Mouse (Mus musculus) thymus, adult 2 months (tissue): ENCODE data around the gene Supt16. TPM values are rescaled to one million over a fixed set of nuclear protein-coding genes. Genes with fewer than 3 reads are reported as not detected.

Source experiments
- DNase-seq: peaks from one replicate; pipeline ENCODE4 v3.0.0; 2021
- H3K27ac ChIP-seq: fragments of 200-500 bp; 2 replicates; pipeline ENCODE4 v1.5.1; 2012; ENCODE audit warnings: low read length, control low read depth; ENCODE audit not compliant: control insufficient read depth, insufficient read depth
- H3K27me3 ChIP-seq: fragments of 200-500 bp; 2 replicates; pipeline ENCODE4 v1.6.1; 2012; ENCODE audit warnings: mild to moderate bottlenecking, low read length, moderate library complexity, mixed read lengths; ENCODE audit not compliant: control insufficient read depth, insufficient read depth
- H3K36me3 ChIP-seq: fragments of 200-500 bp; 2 replicates; pipeline ENCODE4 v1.6.1; 2012; ENCODE audit warnings: mild to moderate bottlenecking, low read length, moderate library complexity; ENCODE audit not compliant: control insufficient read depth, insufficient read depth
- H3K4me1 ChIP-seq: fragments of 200-500 bp; replicated peaks from 2 replicates; pipeline ENCODE4 v1.6.1; 2012; ENCODE audit warnings: low read length; ENCODE audit not compliant: control insufficient read depth, insufficient read depth
- H3K4me3 ChIP-seq: fragments of 200-500 bp; 2 replicates; pipeline ENCODE4 v1.5.1; 2012; ENCODE audit warnings: mild to moderate bottlenecking, low read length, control low read depth, moderate library complexity; ENCODE audit not compliant: control insufficient read depth, insufficient read depth
- CTCF ChIP-seq: fragments of 200-500 bp; IDR thresholded peaks from 2 replicates; pipeline ENCODE4 v1.5.1; 2012; ENCODE audit warnings: mild to moderate bottlenecking, control low read depth, low read length, moderate library complexity, borderline replicate concordance; ENCODE audit not compliant: control insufficient read depth, poor library complexity, insufficient read depth; ENCODE audit errors: extremely low read depth
- POLR2A ChIP-seq: fragments of 200-500 bp; IDR thresholded peaks from 2 replicates; pipeline ENCODE4 v1.6.1; 2012; ENCODE audit warnings: mild to moderate bottlenecking, low read length, control low read depth, moderate library complexity; ENCODE audit not compliant: control insufficient read depth, poor library complexity, insufficient read depth; ENCODE audit errors: extremely low read depth
- WGBS: fragments of 180-500 bp; shearing (Covaris S2); methylation state at CpG from one replicate; pipeline ENCODE4 v1.1.7; 2018; 5-methylcytosine and 5-hydroxymethylcytosine counted together
- polyA plus RNA-seq: library from polyadenylated mRNA; depleted of rRNA; stranded (reverse); fragments of >200 nt; gene quantifications from 2 replicates; pipeline ENCODE4 v1.2.3, GENCODE M21; 2012

Supt16 gene
- polyA plus RNA-seq, 1 experiment = 19.1 TPM

DNA sequence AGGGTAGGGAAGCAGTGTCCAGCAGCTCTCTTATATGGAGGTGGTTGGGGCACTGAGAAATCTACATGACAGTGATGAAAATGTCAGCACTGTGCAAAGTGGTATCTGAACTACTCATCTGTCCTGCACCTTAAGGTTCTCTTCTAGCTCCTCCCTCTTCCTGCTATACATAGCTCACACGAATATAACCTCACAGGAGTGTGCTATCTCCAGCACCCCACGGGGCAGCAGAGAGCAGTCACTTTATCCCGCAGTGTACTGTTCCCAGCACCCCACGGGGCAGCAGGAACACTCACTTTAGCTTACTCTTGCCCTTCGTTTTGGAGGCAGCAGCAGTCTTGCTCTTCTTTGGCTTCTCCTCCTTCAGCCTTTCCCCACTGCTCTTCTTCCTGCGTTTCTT is 35.0 kb upstream of the Supt16 start:
- Histone ChIP-seq H3K27ac (no peak overlapping the region), H3K27me3 (no peaks in the 10 kb centered on the region), H3K36me3 (peaks cover 87% of the 10 kb centered on the region), H3K4me3 (no peak overlapping the region), H3K4me1 (no peaks in the 10 kb centered on the region)
- DNase-seq = no peak
- TF ChIP-seq CTCF (no peak), POLR2A (no peak)
- 89% methylated on average over 6 of the region's 6 CpGs for WGBS

DNA sequence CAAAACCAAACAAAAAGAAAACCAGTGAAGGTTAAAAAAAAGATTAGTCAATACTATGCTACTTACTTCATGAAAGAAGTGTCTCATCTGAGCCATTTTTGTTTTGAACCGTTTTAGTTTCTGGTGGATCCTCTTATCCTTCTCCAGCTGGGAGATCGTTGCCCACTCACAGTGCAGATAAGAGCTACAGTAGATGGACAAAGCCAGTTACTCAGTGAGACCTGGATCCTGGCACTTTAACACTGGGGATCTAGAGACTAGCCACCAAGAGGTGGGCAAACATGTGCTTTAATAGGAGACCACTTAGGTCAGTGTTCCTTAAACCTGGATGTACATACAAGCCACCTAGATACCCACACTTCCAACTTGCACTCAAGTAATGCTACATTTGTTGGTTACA is 28.8 kb upstream of the Supt16 start:
- Histone ChIP-seq H3K36me3 (peaks cover 90% of the 10 kb centered on the region), H3K4me1 (no peaks in the 10 kb centered on the region), H3K27me3 (no peaks in the 10 kb centered on the region), H3K4me3 (no peak overlapping the region), H3K27ac (no peak overlapping the region)
- TF ChIP-seq POLR2A (no peak), CTCF (no peak)
- DNase-seq = no peak
- 96% methylated on average over 2 of the region's 2 CpGs for WGBS

DNA sequence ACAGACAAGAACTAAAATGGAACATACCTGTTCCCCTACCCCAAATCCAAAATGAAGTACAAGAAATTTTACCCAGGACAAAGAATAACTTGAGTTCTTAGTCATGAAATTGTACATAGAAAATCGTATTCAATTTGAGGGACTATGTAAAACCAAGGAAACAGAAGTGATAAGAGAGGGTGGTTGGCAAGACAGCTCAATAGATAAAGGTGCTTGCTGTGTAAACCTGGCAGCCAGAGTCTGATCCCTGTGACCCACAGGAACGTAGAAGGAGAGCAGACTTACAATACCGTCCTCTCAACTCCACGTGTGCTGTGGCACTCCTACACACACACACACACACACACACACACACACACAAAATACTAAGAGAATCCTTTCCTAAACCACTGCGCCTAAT is 20.0 kb upstream of the Supt16 start:
- H3K27me3 ChIP-seq = no peaks in the 10 kb centered on the region
- WGBS = 92% methylated on average over 5 of the region's 5 CpGs
- H3K4me3 ChIP-seq = no peak overlapping the region
- no peaks in the 10 kb centered on the region for H3K4me1 ChIP-seq
- peaks cover 98% of the 10 kb centered on the region for H3K36me3 ChIP-seq
- TF ChIP-seq POLR2A (no peak), CTCF (no peak)
- no peak for DNase-seq
- no peak overlapping the region for H3K27ac ChIP-seq

DNA sequence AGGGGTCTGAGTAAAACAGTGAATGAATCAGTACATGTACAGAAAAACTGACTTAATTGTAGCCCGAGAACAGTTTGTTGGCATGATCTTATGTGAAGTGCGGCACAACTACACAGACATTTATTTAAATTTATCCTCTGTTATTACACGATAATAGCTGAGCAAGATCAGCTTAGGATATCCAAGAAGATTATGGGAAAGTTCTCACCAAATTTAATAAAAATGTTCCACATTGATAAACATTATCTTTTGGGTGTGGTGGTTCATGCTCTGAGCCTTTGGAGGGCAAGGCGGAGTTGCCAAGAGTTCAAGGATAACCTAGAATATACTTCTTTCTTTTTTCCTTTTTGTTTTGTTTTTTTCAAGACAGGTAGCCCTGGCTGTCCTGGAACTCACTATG is 2.2 kb upstream of the Supt16 start:
- H3K27ac ChIP-seq = no peak overlapping the region
- no peak for TF ChIP-seq CTCF
- TF ChIP-seq POLR2A = no peak
- H3K4me1 ChIP-seq = 0 out of 2 replicates have a peak, but pooled peaks cover 2% of the 10 kb centered on the region
- H3K27me3 ChIP-seq = no peaks in the 10 kb centered on the region
- H3K36me3 ChIP-seq = peaks cover 30% of the 10 kb centered on the region
- no peak overlapping the region for H3K4me3 ChIP-seq
- 97% methylated on average over 4 of the region's 4 CpGs for WGBS
- DNase-seq = no peak

DNA sequence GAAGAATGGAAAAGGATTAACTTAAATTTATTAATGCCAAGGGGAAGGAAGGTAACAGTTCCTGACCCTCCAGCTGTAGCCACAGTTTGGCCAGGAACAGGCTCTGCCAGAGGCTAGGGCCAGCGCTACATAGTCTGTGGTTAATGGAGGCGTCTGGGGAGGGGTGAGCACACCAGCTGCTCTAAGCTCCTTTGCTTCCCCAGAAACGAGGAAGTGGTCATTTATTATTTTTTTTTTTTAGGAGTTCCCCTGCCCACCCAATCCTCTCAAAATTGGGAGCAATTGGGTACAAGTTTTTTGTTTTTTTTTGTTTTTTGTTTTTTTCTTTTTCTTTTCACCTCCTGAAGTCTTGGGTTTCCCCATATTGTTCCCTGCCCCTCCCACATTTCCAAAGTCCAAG is 925 bp upstream of the Supt16 start:
- Histone ChIP-seq H3K27ac (no peak overlapping the region), H3K4me1 (0 out of 2 replicates have a peak, but pooled peaks cover 2% of the 10 kb centered on the region), H3K4me3 (no peak overlapping the region), H3K36me3 (peaks cover 19% of the 10 kb centered on the region), H3K27me3 (no peaks in the 10 kb centered on the region)
- DNase-seq = no peak
- TF ChIP-seq POLR2A (no peak), CTCF (no peak)
- WGBS = 24% methylated on average over 3 of the region's 3 CpGs

DNA sequence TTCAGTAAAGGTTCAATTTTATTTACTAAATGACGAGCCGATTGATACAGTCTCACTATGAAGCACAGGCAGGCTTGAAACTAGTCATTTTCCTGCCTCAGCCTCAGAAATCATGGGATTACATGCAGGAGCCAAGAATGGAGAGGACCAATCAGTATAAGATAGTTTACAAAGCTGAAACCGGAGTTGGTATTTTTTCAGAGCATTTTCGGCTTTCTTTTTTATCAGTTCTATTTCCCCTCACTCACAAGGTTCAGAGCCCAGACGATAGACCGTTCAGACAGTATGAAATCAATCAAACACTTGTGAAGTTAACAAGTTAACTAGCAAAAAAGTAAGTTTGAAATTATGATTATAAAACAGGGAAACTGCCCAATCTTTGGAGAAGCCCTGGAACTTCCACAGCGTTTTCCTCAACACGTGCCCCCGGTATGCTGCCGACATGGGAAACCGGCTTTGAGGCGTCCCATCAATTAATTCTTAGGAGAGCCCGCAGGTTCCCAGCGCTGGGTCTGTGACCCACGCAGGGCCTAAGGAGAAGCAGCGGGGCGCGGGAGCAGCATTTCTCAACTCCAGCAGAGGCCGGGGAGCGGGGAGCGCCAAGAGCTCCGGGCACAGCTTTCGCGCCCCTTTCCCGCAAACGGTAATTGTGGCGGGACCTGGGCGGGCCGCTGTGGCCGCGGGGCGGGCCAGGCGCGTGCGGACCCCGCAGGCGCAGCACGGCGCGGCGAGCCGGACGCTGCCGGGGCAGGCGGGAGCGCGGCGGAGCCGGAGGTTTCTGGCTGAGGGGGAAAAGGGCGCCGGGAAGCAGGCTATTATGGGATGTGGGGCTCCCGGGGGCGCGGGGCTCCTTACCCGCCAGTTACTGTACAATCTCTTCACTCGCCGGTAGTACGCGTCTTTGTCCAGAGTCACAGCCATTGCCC is 723 bp downstream of the Supt16 start:
- under 1% methylated on average over 57 of the region's 59 CpGs for WGBS
- DNase-seq = no peak
- Histone ChIP-seq H3K4me3 (peak overlapping the region; percentile 78), H3K36me3 (peaks cover 15% of the 10 kb centered on the region), H3K27me3 (no peaks in the 10 kb centered on the region), H3K4me1 (0 out of 2 replicates have a peak, but pooled peaks cover 2% of the 10 kb centered on the region), H3K27ac (peak overlapping the region; percentile 92; the same call in 1 of the 2 replicates)
- TF ChIP-seq POLR2A (no peak), CTCF (no peak)
